Mouse (Mus musculus) CH12.LX (cell line): ENCODE results near the gene Fasl. TPM values are rescaled to one million over a fixed set of nuclear protein-coding genes. Genes with fewer than 3 reads are reported as not detected.
A peak's percentile ranks its signal among the peaks of the same experiment; 100 is the strongest.

Experiments
- DNase-seq: peaks from one replicate; pipeline ENCODE4 v3.0.0-alpha.2; 2013; ENCODE audit errors: extremely low read depth
- H3K27ac ChIP-seq: 2 replicates; pipeline ENCODE4 v1.5.1; 2012; ENCODE audit warnings: low read depth, mild to moderate bottlenecking, control low read depth, moderate library complexity; ENCODE audit not compliant: insufficient read depth
- H3K27me3 ChIP-seq: replicated peaks from 2 replicates; pipeline ENCODE3; 2012; ENCODE audit warnings: inconsistent platforms
- H3K36me3 ChIP-seq, 2 experiments: replicated peaks in 1 of 2; 2 replicates each; pipeline versions ENCODE3 to v1.6.1; 2012; ENCODE audit warnings: inconsistent platforms in 1 of 2, low read length in 1 of 2, mild to moderate bottlenecking in 1 of 2, mixed read lengths in 1 of 2, moderate library complexity in 1 of 2; ENCODE audit not compliant: control insufficient read depth in 1 of 2, insufficient read depth in 1 of 2
- H3K4me1 ChIP-seq, 2 experiments: 2 replicates each; pipeline ENCODE4 v1.6.1; 2012; ENCODE audit warnings: inconsistent platforms in 1 of 2, moderate library complexity in 1 of 2; ENCODE audit not compliant: insufficient read depth in 2 of 2, control insufficient read depth in 1 of 2
- H3K4me2 ChIP-seq: 2 replicates; pipeline ENCODE4 v1.6.1; 2012; ENCODE audit warnings: low read depth, mild to moderate bottlenecking, control low read depth; ENCODE audit not compliant: poor library complexity, insufficient read depth, severe bottlenecking
- H3K4me3 ChIP-seq, 3 experiments: fragments of 150-350 bp in 1 of 3; sonication (generic) in 1 of 3; replicated peaks in 1 of 3; 2 replicates each; pipeline versions ENCODE3 to v1.5.1; 2011 to 2012; ENCODE audit warnings: low read depth in 2 of 3, low read length in 2 of 3, mild to moderate bottlenecking in 2 of 3, moderate library complexity in 2 of 3, control low read depth in 1 of 3, improper control_type of control experiment in 1 of 3, inconsistent platforms in 1 of 3, mixed read lengths in 1 of 3; ENCODE audit not compliant: poor library complexity in 1 of 3
- H3K79me2 ChIP-seq: replicated peaks from 2 replicates; pipeline ENCODE4 v1.6.1; 2012; ENCODE audit warnings: mild to moderate bottlenecking, moderate library complexity; ENCODE audit not compliant: control insufficient read depth, poor library complexity, insufficient read depth, severe bottlenecking; ENCODE audit errors: extremely low read depth
- H3K9ac ChIP-seq: 2 replicates; pipeline ENCODE4 v1.6.1; 2012; ENCODE audit warnings: low read depth, mild to moderate bottlenecking, control low read depth, moderate library complexity; ENCODE audit not compliant: insufficient read depth
- H3K9me3 ChIP-seq: replicated peaks from 2 replicates; pipeline ENCODE3; 2012; ENCODE audit warnings: low read length, inconsistent platforms, mixed read lengths
- BHLHE40 ChIP-seq: IDR thresholded peaks from 2 replicates; pipeline ENCODE4 v1.6.1; 2011; ENCODE audit warnings: mild to moderate bottlenecking, low read depth, low read length, improper control_type of control experiment
- CHD1 ChIP-seq: IDR thresholded peaks from 2 replicates; pipeline ENCODE4 v1.6.1; 2012; ENCODE audit warnings: low read depth, low read length, improper control_type of control experiment, inconsistent platforms
- CTCF ChIP-seq, 2 experiments: IDR thresholded peaks in 1 of 2; conservative IDR thresholded peaks in 1 of 2; 2 replicates each; pipeline ENCODE4 v1.5.1; 2011 to 2012; ENCODE audit warnings: low read depth in 2 of 2, low read length in 2 of 2, improper control_type of control experiment in 1 of 2, inconsistent platforms in 1 of 2, mild to moderate bottlenecking in 1 of 2, moderate library complexity in 1 of 2
- ELF1 ChIP-seq: IDR thresholded peaks from 2 replicates; pipeline ENCODE4 v1.6.1; 2014; ENCODE audit warnings: low read depth, mild to moderate bottlenecking, inconsistent platforms, low read length, improper control_type of control experiment
- EP300 ChIP-seq: IDR thresholded peaks from 2 replicates; pipeline ENCODE4 v1.6.1; 2011; ENCODE audit warnings: low read length, improper control_type of control experiment
- GABPA ChIP-seq: IDR thresholded peaks from 2 replicates; pipeline ENCODE4 v1.6.1; 2012; ENCODE audit warnings: low read depth, low read length, improper control_type of control experiment, inconsistent platforms; ENCODE audit not compliant: insufficient replicate concordance
- HCFC1 ChIP-seq: IDR thresholded peaks from 2 replicates; pipeline ENCODE4 v1.6.1; 2012; ENCODE audit warnings: low read depth, mild to moderate bottlenecking, inconsistent platforms, low read length, improper control_type of control experiment
- IRF4 ChIP-seq: IDR thresholded peaks from 2 replicates; pipeline ENCODE4 v1.6.1; 2014; ENCODE audit warnings: low read depth, mild to moderate bottlenecking, inconsistent platforms, low read length, improper control_type of control experiment
- JUN ChIP-seq: IDR thresholded peaks from 2 replicates; pipeline ENCODE4 v1.6.1; 2011; ENCODE audit warnings: low read depth, mild to moderate bottlenecking, low read length, improper control_type of control experiment, moderate library complexity; ENCODE audit not compliant: insufficient read depth
- MAFK ChIP-seq: IDR thresholded peaks from 2 replicates; pipeline ENCODE4 v1.6.1; 2011; ENCODE audit warnings: low read length, improper control_type of control experiment; ENCODE audit not compliant: insufficient replicate concordance
- MAX ChIP-seq: IDR thresholded peaks from 2 replicates; pipeline ENCODE4 v1.6.1; 2011; ENCODE audit warnings: low read length, improper control_type of control experiment
- MAZ ChIP-seq: IDR thresholded peaks from 2 replicates; pipeline ENCODE4 v1.6.1; 2012; ENCODE audit warnings: low read depth, mild to moderate bottlenecking, inconsistent platforms, low read length, improper control_type of control experiment, moderate library complexity
- MEF2A ChIP-seq: IDR thresholded peaks from 2 replicates; pipeline ENCODE4 v1.6.1; 2014; ENCODE audit warnings: low read depth, mild to moderate bottlenecking, inconsistent platforms, low read length, improper control_type of control experiment, borderline replicate concordance
- MXI1 ChIP-seq: IDR thresholded peaks from 2 replicates; pipeline ENCODE4 v1.6.1; 2011; ENCODE audit warnings: mild to moderate bottlenecking, low read depth, low read length, improper control_type of control experiment
- MYC ChIP-seq: IDR thresholded peaks from 2 replicates; pipeline ENCODE4 v1.6.1; 2011; ENCODE audit warnings: low read depth, mild to moderate bottlenecking, improper control_type of control experiment, low read length
- NRF1 ChIP-seq: IDR thresholded peaks from 2 replicates; pipeline ENCODE4 v1.6.1; 2014; ENCODE audit warnings: low read depth, mild to moderate bottlenecking, inconsistent platforms, low read length, improper control_type of control experiment, moderate library complexity
- RCOR1 ChIP-seq: conservative IDR thresholded peaks from 2 replicates; pipeline ENCODE4 v1.6.1; 2012; ENCODE audit warnings: low read depth, mild to moderate bottlenecking, inconsistent platforms, low read length, improper control_type of control experiment
- SIN3A ChIP-seq: IDR thresholded peaks from 2 replicates; pipeline ENCODE4 v1.6.1; 2012; ENCODE audit warnings: low read length, improper control_type of control experiment, inconsistent platforms
- SMC3 ChIP-seq: IDR thresholded peaks from 2 replicates; pipeline ENCODE4 v1.6.1; 2011; ENCODE audit warnings: low read depth, low read length, improper control_type of control experiment
- TBP ChIP-seq: conservative IDR thresholded peaks from 2 replicates; pipeline ENCODE4 v1.6.1; 2011; ENCODE audit warnings: low read depth, low read length, improper control_type of control experiment
- UBTF ChIP-seq: IDR thresholded peaks from 2 replicates; pipeline ENCODE4 v1.6.1; 2012; ENCODE audit warnings: low read depth, mild to moderate bottlenecking, inconsistent platforms, low read length, improper control_type of control experiment, moderate library complexity
- USF1 ChIP-seq: IDR thresholded peaks from 2 replicates; pipeline ENCODE4 v1.6.1; 2014; ENCODE audit warnings: low read depth, mild to moderate bottlenecking, inconsistent platforms, low read length, improper control_type of control experiment
- ZC3H11A ChIP-seq: IDR thresholded peaks from 2 replicates; pipeline ENCODE4 v1.6.1; 2012; ENCODE audit warnings: low read depth, mild to moderate bottlenecking, inconsistent platforms, low read length, improper control_type of control experiment
- ZKSCAN1 ChIP-seq: IDR thresholded peaks from 2 replicates; pipeline ENCODE4 v1.6.1; 2012; ENCODE audit warnings: low read depth, inconsistent platforms, low read length, improper control_type of control experiment, borderline replicate concordance
- dilution Hi-C: fragments of 300-500 bp; cut with MboI; formaldehyde crosslinking; loops from 2 replicates; pipeline ENCODE4 v1.14.3; 2020; ENCODE audit warnings: low sequenced_read_pairs; ENCODE audit not compliant: extremely low pct_unique_long_range_greater_than_20kb, extremely low pct_ligation_motif_present
- in situ Hi-C: fragments of 300-500 bp; cut with MboI; formaldehyde crosslinking; loops from 3 replicates; pipeline ENCODE4 v1.14.3; 2019; ENCODE audit warnings: low sequenced_read_pairs, low pct_ligation_motif_present, low pct_unique_long_range_greater_than_20kb, mixed read lengths
- polyA plus RNA-seq: library from polyadenylated mRNA; unstranded; fragments of >175 nt; gene quantifications from 2 replicates; pipeline ENCODE4 v1.2.1, GENCODE M21; 2012; ENCODE audit warnings: low read depth; ENCODE audit not compliant: insufficient read length
- total RNA-seq, 2 experiments: library from RNA; depleted of rRNA; stranded (reverse); fragments of 300-350 nt in 1 of 2; fragments of >200 nt in 1 of 2; gene quantifications; 2 replicates each; pipeline ENCODE4 v1.2.3; 2012 to 2014

Fasl gene
- total and polyA plus RNA-seq, 3 experiments, result 0.08 to 0.32 TPM; not detected in 1

GRCm38 (mm10) chr1:161800256-161800655 is 12.0 kb upstream of the Fasl start:
- peaks cover 9 to 42% of the 10 kb centered on the region in 2 experiments; a peak in 3 of 4 replicates for H3K4me1 ChIP-seq
- TF ChIP-seq EP300, result no peak
- no peak for TF ChIP-seq RCOR1
- TF ChIP-seq GABPA, result no peak
- TF ChIP-seq SIN3A, result no peak
- no peak for TF ChIP-seq USF1
- no peak for TF ChIP-seq ZKSCAN1
- no peak for TF ChIP-seq HCFC1
- no peak for TF ChIP-seq ELF1
- no peak for TF ChIP-seq NRF1
- TF ChIP-seq MAX, result no peak
- TF ChIP-seq TBP, result no peak
- TF ChIP-seq MAFK, result no peak
- no peak for TF ChIP-seq JUN
- TF ChIP-seq CHD1, result no peak
- dilution Hi-C loops, result no loop called here
- DNase-seq, result no peak
- H3K4me2 ChIP-seq, result no peak overlapping the region
- peaks cover 0 to 2% of the 10 kb centered on the region in 2 experiments for H3K36me3 ChIP-seq
- H3K27ac ChIP-seq, result no peak overlapping the region
- in situ Hi-C loops, result loop anchor here (10.0 kb wide), 1 partner anchor 45 kb away; no protein-coding TSS in a partner anchor
- no peaks in the 10 kb centered on the region for H3K27me3 ChIP-seq
- no peak overlapping the region for H3K9ac ChIP-seq
- H3K9me3 ChIP-seq, result peaks cover 6% of the 10 kb centered on the region
- no peaks in the 10 kb centered on the region for H3K79me2 ChIP-seq
- H3K4me3 ChIP-seq, result no peak overlapping the region

DNA sequence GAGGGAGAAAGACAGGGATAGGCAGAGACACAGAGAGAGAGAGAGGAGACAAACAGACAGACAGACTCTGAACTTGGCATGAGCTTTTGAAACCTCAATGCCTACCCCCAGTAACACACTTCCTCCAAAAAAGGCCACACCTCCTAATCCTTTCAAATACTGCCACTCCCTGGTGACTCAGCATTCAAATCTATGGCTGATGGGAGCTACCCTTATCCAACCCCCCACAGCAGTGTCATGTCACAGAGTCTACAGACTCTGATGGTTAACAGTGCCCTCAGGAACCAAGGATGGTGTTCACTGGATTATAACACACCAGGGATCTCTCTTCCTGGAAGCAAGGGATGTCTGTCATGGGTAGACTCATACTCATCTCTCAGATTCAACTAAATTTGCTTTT is 11.5 kb upstream of the Fasl start:
- Histone ChIP-seq H3K36me3 (peaks cover 0 to 2% of the 10 kb centered on the region in 2 experiments), H3K4me2 (no peak overlapping the region), H3K27me3 (no peaks in the 10 kb centered on the region), H3K79me2 (no peaks in the 10 kb centered on the region), H3K4me1 (peaks cover 9 to 46% of the 10 kb centered on the region in 2 experiments; a peak in 3 of 4 replicates), H3K27ac (no peak overlapping the region), H3K9me3 (peaks cover 6% of the 10 kb centered on the region), H3K4me3 (no peak overlapping the region), H3K9ac (no peak overlapping the region)
- in situ Hi-C loops, result loop anchor here (10.0 kb wide), 1 partner anchor 45 kb away; no protein-coding TSS in a partner anchor
- TF ChIP-seq MAX, result no peak
- no peak for TF ChIP-seq IRF4
- no peak for TF ChIP-seq ZC3H11A
- no peak for TF ChIP-seq MYC
- no peak for TF ChIP-seq CHD1
- no peak for TF ChIP-seq MAZ
- no peak for TF ChIP-seq MEF2A
- no peak for TF ChIP-seq MXI1
- no peak for TF ChIP-seq SMC3
- TF ChIP-seq JUN, result no peak
- no peak for TF ChIP-seq NRF1
- no peak for TF ChIP-seq CTCF (conservative IDR thresholded peaks at IDR 0.05 in 1 of 2, IDR thresholded peaks at IDR 0.05 in 1 of 2; ENCODE audit: low read depth in 2 of 2, low read length in 2 of 2)
- TF ChIP-seq BHLHE40, result no peak
- no peak for TF ChIP-seq UBTF
- dilution Hi-C loops, result no loop called here
- DNase-seq, result peak; percentile 35
